Mouse (Mus musculus): Measurements from ENCODE around the gene Stmn1. TPM values are rescaled to one million over a fixed set of nuclear protein-coding genes. Genes with fewer than 3 reads are reported as not detected.

Stmn1 gene
- polyA plus RNA-seq, 1 experiment from 2014 or later, result 7,758 TPM

Small RNA genes within 50 kb of the gene (microRNA-seq; reads per million reads assigned to microRNA genes)
- 1.9 reads per million, percentile 5 among the genes with 10 or more reads in this experiment for gene Gm23634

Other genes with a start within 250 kb of the Stmn1 start
- gene Catsper4, start 240.9 kb upstream of the Stmn1 start, polyA plus RNA-seq (2015; fragmentation: Nextera tagmentation; extraction: Ambion mirVana), result not detected in 2 replicates
- gene Cnksr1, start 229.9 kb upstream of the Stmn1 start, polyA plus RNA-seq (2015; fragmentation: Nextera tagmentation; extraction: Ambion mirVana), result 0.11 and 0.13 TPM in 2 replicates
- gene E130218I03Rik, start 224.7 kb upstream of the Stmn1 start, polyA plus RNA-seq (2015; fragmentation: Nextera tagmentation; extraction: Ambion mirVana), result 0.24 and 0.51 TPM in 2 replicates
- gene Zfp593, start 222.7 kb upstream of the Stmn1 start, polyA plus RNA-seq (2015; fragmentation: Nextera tagmentation; extraction: Ambion mirVana), result 12.4 and 13.4 TPM in 2 replicates
- gene Gm30191, start 221.4 kb upstream of the Stmn1 start, polyA plus RNA-seq (2015; fragmentation: Nextera tagmentation; extraction: Ambion mirVana), result not detected in 2 replicates
- gene Grrp1, start 214.2 kb upstream of the Stmn1 start, polyA plus RNA-seq (2015; fragmentation: Nextera tagmentation; extraction: Ambion mirVana), result 12.9 and 16.2 TPM in 2 replicates
- 44.9 and 46.5 TPM in 2 replicates for gene Pdik1l, start 180.4 kb upstream of the Stmn1 start, polyA plus RNA-seq (2015; fragmentation: Nextera tagmentation; extraction: Ambion mirVana)
- 0.45 and 0.62 TPM in 2 replicates for gene Trim63, start 153.2 kb upstream of the Stmn1 start, polyA plus RNA-seq (2015; fragmentation: Nextera tagmentation; extraction: Ambion mirVana)
- gene Slc30a2, start 125.1 kb upstream of the Stmn1 start, polyA plus RNA-seq (2015; fragmentation: Nextera tagmentation; extraction: Ambion mirVana), result 0.26 and 0.30 TPM in 2 replicates
- 0.45 and 0.58 TPM in 2 replicates for gene Extl1, start 84.5 kb upstream of the Stmn1 start, polyA plus RNA-seq (2015; fragmentation: Nextera tagmentation; extraction: Ambion mirVana)
- gene Pafah2, start 72.0 kb upstream of the Stmn1 start, polyA plus RNA-seq (2015; fragmentation: Nextera tagmentation; extraction: Ambion mirVana), result 7.5 and 8.8 TPM in 2 replicates
- gene Paqr7, start 28.4 kb downstream of the Stmn1 start, polyA plus RNA-seq (2015; fragmentation: Nextera tagmentation; extraction: Ambion mirVana), result 27.2 and 36.2 TPM in 2 replicates
- 1.3 and 1.7 TPM in 2 replicates for gene Aunip, start 42.7 kb downstream of the Stmn1 start, polyA plus RNA-seq (2015; fragmentation: Nextera tagmentation; extraction: Ambion mirVana)
- 169 and 175 TPM in 2 replicates for gene Mtfr1l, start 67.1 kb downstream of the Stmn1 start, polyA plus RNA-seq (2015; fragmentation: Nextera tagmentation; extraction: Ambion mirVana)
- gene Selenon, start 83.8 kb downstream of the Stmn1 start, polyA plus RNA-seq (2015; fragmentation: Nextera tagmentation; extraction: Ambion mirVana), result 6.7 and 9.2 TPM in 2 replicates
- 2.9 and 3.2 TPM in 2 replicates for gene Man1c1, start 236.0 kb downstream of the Stmn1 start, polyA plus RNA-seq (2015; fragmentation: Nextera tagmentation; extraction: Ambion mirVana)

Data from midbrain, embryonic 16.5 days (tissue).